Mouse (Mus musculus) neural tube, embryonic 12.5 days (tissue): ENCODE results near the gene Tmem102. TPM values are rescaled to one million over a fixed set of nuclear protein-coding genes. Genes with fewer than 3 reads are reported as not detected.

Source experiments
- ATAC-seq: fragments of 200-750 bp; cut with Nextera tagmentation; 2 replicates; pipeline ENCODE4 v1.8.0; 2017; ENCODE audit warnings: low read depth, mild to moderate bottlenecking, moderate TSS enrichment, moderate library complexity; ENCODE audit not compliant: low FRiP score
- H3K27ac ChIP-seq: fragments of 300-500 bp; sonication (generic); 2 replicates; pipeline ENCODE4 v1.5.1; 2016
- H3K27me3 ChIP-seq: fragments of 300-500 bp; sonication (generic); replicated peaks from 2 replicates; pipeline ENCODE4 v1.6.1; 2016; ENCODE audit warnings: mild to moderate bottlenecking
- H3K36me3 ChIP-seq: fragments of 300-500 bp; sonication (generic); 2 replicates; pipeline ENCODE4 v1.6.1; 2016; ENCODE audit warnings: mild to moderate bottlenecking
- H3K4me1 ChIP-seq: fragments of 300-500 bp; sonication (generic); 2 replicates; pipeline ENCODE4 v1.6.1; 2016
- H3K4me2 ChIP-seq: fragments of 300-500 bp; sonication (generic); replicated peaks from 2 replicates; pipeline ENCODE4 v1.6.1; 2016; ENCODE audit warnings: mild to moderate bottlenecking
- H3K4me3 ChIP-seq: fragments of 300-500 bp; sonication (generic); 2 replicates; pipeline ENCODE4 v1.5.1; 2016
- H3K9ac ChIP-seq: fragments of 300-500 bp; sonication (generic); 2 replicates; pipeline ENCODE4 v1.6.1; 2016; ENCODE audit warnings: mild to moderate bottlenecking
- H3K9me3 ChIP-seq: fragments of 300-500 bp; sonication (generic); 2 replicates; pipeline ENCODE4 v1.6.1; 2016; ENCODE audit warnings: mild to moderate bottlenecking
- WGBS: fragments of 180-500 bp; shearing (Covaris S2); methylation state at CpG from one replicate; pipeline ENCODE4 v1.1.7; 2016; 5-methylcytosine and 5-hydroxymethylcytosine counted together
- polyA plus RNA-seq: library from polyadenylated mRNA; unstranded; fragments of >200 nt; fragmentation: Nextera tagmentation; extraction: Ambion mirVana; gene quantifications from 2 replicates; pipeline ENCODE4 v1.2.1, GENCODE M21; 2016

Gene Tmem102
- polyA plus RNA-seq, 1 experiment from 2014 or later, result 1.7 TPM

DNA sequence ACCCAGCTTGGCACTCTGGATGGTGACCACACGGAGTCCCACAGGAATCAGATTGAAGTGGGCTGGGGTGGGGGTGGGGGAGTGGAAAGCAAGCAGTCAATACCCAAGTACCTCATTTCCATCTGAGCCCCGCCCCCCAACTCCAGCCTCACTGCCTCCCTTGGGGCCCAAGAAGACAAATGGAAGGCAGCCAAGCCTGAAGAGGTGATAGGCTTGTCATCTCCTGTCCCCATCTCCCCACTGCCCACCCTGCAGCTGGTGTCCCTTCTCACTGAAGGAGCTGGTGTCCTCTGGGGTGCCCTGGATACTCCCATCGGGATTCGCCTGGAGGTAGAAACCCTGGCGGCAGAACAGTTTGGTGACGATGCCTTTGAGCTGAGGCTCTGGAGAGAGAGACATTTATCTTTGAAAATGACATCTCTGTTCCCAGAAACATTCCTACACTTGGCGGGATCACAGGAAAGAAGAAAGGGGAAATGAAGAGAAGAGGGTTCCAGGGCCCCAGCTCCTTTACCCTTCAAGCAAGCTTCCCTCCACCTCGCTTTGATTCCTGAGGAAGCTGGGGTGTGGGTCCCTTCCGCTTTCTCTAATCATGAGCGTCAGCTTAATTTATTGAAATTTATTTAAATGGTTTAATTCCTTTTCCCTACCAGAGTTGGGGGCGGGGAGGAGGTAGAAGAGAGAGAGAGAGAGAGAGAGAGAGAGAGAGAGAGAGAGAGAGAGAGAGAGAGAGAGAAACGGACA, 5.9 kb downstream of the Tmem102 start:
- ATAC-seq, result no peak
- Histone ChIP-seq H3K36me3 (no peaks in the 10 kb centered on the region), H3K27me3 (peaks cover 61% of the 10 kb centered on the region), H3K9me3 (no peaks in the 10 kb centered on the region), H3K9ac (peak overlapping the region; percentile 60), H3K4me1 (peaks cover 74% of the 10 kb centered on the region), H3K27ac (peak overlapping the region; percentile 68), H3K4me2 (peak overlapping the region; percentile 92), H3K4me3 (peak overlapping the region; percentile 54)
- 15% methylated on average over 12 of the region's 12 CpGs for WGBS

DNA sequence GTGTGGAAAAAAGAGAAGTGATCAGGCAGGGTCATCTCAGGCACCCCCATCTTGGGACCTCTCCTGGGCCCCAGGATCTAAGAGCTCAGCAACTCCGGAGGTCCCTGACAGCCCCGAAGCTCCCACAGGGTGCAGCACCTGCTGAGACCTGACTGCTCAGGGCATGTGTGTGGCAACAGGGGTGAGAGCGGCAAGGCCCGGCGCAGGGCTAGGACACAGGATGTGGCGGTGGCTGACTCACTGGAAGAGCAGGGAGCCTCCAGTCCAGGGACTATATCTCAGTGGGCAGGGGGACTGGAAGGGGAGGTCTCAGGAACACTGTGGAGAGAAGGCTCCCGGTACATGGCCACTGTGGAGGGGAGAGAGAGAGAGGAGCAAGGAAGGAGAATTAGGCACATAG, 7.5 kb downstream of the Tmem102 start:
- no peak for ATAC-seq
- H3K4me3 ChIP-seq, result no peak overlapping the region
- H3K36me3 ChIP-seq, result no peaks in the 10 kb centered on the region
- WGBS, result 72% methylated on average over 7 of the region's 7 CpGs
- H3K9me3 ChIP-seq, result no peaks in the 10 kb centered on the region
- peaks cover 55% of the 10 kb centered on the region for H3K27me3 ChIP-seq
- no peak overlapping the region for H3K27ac ChIP-seq
- H3K9ac ChIP-seq, result no peak overlapping the region
- peaks cover 58% of the 10 kb centered on the region for H3K4me1 ChIP-seq
- H3K4me2 ChIP-seq, result 0 out of 2 replicates have a peak overlapping the region, but pooled peaks have one; percentile 3

- Histone ChIP-seq H3K27me3 (peaks cover 42% of the 10 kb centered on the region), H3K4me2 (peak overlapping the region; percentile 75), H3K9ac (peak overlapping the region; percentile 44), H3K4me1 (peaks cover 38% of the 10 kb centered on the region), H3K9me3 (no peaks in the 10 kb centered on the region), H3K27ac (no peak overlapping the region), H3K36me3 (no peaks in the 10 kb centered on the region), H3K4me3 (peak overlapping the region; percentile 35)
- ATAC-seq, result no peak
- 2% methylated on average over 13 of the region's 13 CpGs for WGBS
Observed at GRCm38 (mm10) chr11:69795983-69796435, 9.4 kb downstream of the Tmem102 start.

GRCm38 (mm10) chr11:69795168-69795982, 10.0 kb downstream of the Tmem102 start, which contains the start of gene Chrnb1:
Chrnb1 (minus strand) TSS chr11:69795943.
- Histone ChIP-seq H3K4me3 (peak within 1 kb of the TSS; percentile 35), H3K27me3 (peaks cover 38% of the 10 kb centered on the region), H3K27ac (no peak within 1 kb of the TSS), H3K36me3 (no peaks in the 10 kb centered on the region), H3K9ac (peak within 1 kb of the TSS; percentile 44), H3K9me3 (no peaks in the 10 kb centered on the region), H3K4me2 (peak within 1 kb of the TSS; percentile 75), H3K4me1 (peaks cover 32% of the 10 kb centered on the region)
- WGBS, result 2% methylated on average over 52 of the region's 52 CpGs
- ATAC-seq, result peak; percentile 91

GRCm38 (mm10) chr11:69793429-69793828, 12.0 kb downstream of the Tmem102 start:
- no peak for ATAC-seq
- H3K36me3 ChIP-seq, result no peaks in the 10 kb centered on the region
- peaks cover 13% of the 10 kb centered on the region for H3K4me1 ChIP-seq
- H3K4me2 ChIP-seq, result no peak overlapping the region
- peaks cover 38% of the 10 kb centered on the region for H3K27me3 ChIP-seq
- no peak overlapping the region for H3K4me3 ChIP-seq
- 68% methylated on average over 5 of the region's 5 CpGs for WGBS
- H3K9me3 ChIP-seq, result no peaks in the 10 kb centered on the region
- H3K27ac ChIP-seq, result no peak overlapping the region
- H3K9ac ChIP-seq, result no peak overlapping the region

DNA sequence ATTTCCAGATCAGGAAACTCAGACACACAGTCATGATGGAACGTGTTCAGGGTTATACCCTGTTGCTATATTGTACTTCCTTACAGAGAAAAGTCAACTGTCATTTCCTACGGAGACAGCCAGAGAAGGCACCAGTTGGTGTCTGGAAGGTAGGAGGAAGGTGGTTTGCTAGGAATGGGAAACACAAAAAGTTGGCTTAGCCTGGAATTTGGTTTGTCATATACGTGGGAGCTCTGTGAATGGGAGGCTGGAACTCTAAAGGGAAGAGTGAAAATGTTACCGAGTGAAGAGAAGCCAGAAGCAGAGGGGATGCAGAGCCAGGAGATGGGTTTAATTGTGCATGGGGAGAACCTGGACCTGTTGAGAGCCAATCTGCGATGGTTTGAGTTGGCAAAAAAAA, 14.0 kb downstream of the Tmem102 start:
- H3K36me3 ChIP-seq, result no peaks in the 10 kb centered on the region
- H3K27me3 ChIP-seq, result peaks cover 21% of the 10 kb centered on the region; the same call in 1 of the 2 replicates
- H3K9ac ChIP-seq, result no peak overlapping the region
- peaks cover 8% of the 10 kb centered on the region for H3K4me1 ChIP-seq
- no peak overlapping the region for H3K4me3 ChIP-seq
- WGBS, result 80% methylated on average over 5 of the region's 5 CpGs
- no peak overlapping the region for H3K4me2 ChIP-seq
- no peaks in the 10 kb centered on the region for H3K9me3 ChIP-seq
- H3K27ac ChIP-seq, result no peak overlapping the region
- ATAC-seq, result no peak

DNA sequence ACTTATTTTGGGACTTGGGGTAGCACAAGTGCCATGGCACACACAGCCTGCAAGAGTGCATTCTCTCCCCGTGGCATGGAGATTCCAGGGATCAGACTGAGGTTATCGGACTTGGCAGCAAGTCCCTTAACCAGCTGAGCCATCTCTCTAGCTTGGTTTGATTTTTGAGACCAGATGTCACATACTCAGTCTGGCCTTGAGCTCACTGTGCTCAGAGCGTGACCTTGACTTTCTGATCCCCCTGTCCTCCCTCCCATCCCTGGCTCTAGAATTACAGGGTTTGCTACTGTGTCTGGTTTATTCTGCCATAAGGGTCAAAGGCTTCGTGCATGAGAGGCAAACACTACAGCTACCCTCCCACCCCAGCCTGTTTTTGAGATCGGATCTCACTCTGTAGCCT, 16.0 kb downstream of the Tmem102 start:
- H3K4me2 ChIP-seq, result no peak overlapping the region
- no peak overlapping the region for H3K4me3 ChIP-seq
- H3K27me3 ChIP-seq, result peaks cover 16% of the 10 kb centered on the region; the same call in 1 of the 2 replicates
- no peaks in the 10 kb centered on the region for H3K4me1 ChIP-seq
- H3K27ac ChIP-seq, result no peak overlapping the region
- no peaks in the 10 kb centered on the region for H3K9me3 ChIP-seq
- H3K36me3 ChIP-seq, result no peaks in the 10 kb centered on the region
- no peak overlapping the region for H3K9ac ChIP-seq
- WGBS, result 72% methylated on average over 5 of the region's 5 CpGs
- no peak for ATAC-seq

- no peak for ATAC-seq
- H3K4me2 ChIP-seq, result no peak overlapping the region
- no peaks in the 10 kb centered on the region for H3K9me3 ChIP-seq
- H3K4me3 ChIP-seq, result no peak overlapping the region
- H3K27me3 ChIP-seq, result 0 out of 2 replicates have a peak, but pooled peaks cover under 1% of the 10 kb centered on the region
- H3K9ac ChIP-seq, result no peak overlapping the region
- no peak overlapping the region for H3K27ac ChIP-seq
- WGBS, result 78% methylated on average over 5 of the region's 5 CpGs
- H3K4me1 ChIP-seq, result no peaks in the 10 kb centered on the region
- no peaks in the 10 kb centered on the region for H3K36me3 ChIP-seq
Observed at GRCm38 (mm10) chr11:69787306-69787705, 18.1 kb downstream of the Tmem102 start.

- H3K4me1 ChIP-seq, result no peaks in the 10 kb centered on the region
- no peak overlapping the region for H3K4me3 ChIP-seq
- no peak overlapping the region for H3K27ac ChIP-seq
- H3K4me2 ChIP-seq, result 0 out of 2 replicates have a peak overlapping the region, but pooled peaks have one; percentile 12
- whole genome bisulfite sequencing, result 46% methylated on average over 15 of the region's 15 CpGs
- no peak for ATAC-seq
- H3K27me3 ChIP-seq, result no peaks in the 10 kb centered on the region
- no peaks in the 10 kb centered on the region for H3K36me3 ChIP-seq
- H3K9me3 ChIP-seq, result no peaks in the 10 kb centered on the region
- no peak overlapping the region for H3K9ac ChIP-seq
Observed at GRCm38 (mm10) chr11:69784793-69785272, 20.6 kb downstream of the Tmem102 start.

- H3K9ac ChIP-seq, result no peak overlapping the region
- no peak overlapping the region for H3K4me2 ChIP-seq
- H3K4me1 ChIP-seq, result peaks cover 3% of the 10 kb centered on the region
- peaks cover 16% of the 10 kb centered on the region for H3K27me3 ChIP-seq
- H3K9me3 ChIP-seq, result no peaks in the 10 kb centered on the region
- no peak for ATAC-seq
- no peak overlapping the region for H3K27ac ChIP-seq
- H3K36me3 ChIP-seq, result no peaks in the 10 kb centered on the region; the same call in 1 of the 2 replicates
- 21% methylated on average over 4 of the region's 4 CpGs for WGBS
- no peak overlapping the region for H3K4me3 ChIP-seq
Observed at GRCm38 (mm10) chr11:69781828-69782227, 23.6 kb downstream of the Tmem102 start.

DNA sequence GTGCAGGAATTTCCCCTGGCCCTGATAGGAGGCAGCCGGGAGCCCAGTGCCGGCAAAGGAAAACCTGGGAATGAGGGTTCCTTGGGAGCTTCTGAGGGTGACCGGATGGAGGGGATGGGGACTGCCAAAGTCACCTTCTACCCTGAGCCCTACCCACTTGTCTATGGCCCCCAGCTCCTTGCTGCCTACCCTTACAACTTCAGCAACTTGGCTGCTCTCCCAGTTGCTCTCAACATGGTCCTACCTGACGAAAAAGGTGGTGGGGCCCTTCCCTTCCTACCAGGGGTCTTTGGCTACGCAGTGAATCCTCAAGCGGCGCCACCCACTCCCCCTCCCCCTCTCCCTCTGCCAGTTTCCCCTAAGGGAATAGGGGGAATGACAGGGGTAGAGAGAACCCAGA, 26.4 kb downstream of the Tmem102 start:
- Histone ChIP-seq H3K27ac (no peak overlapping the region), H3K27me3 (peaks cover 16% of the 10 kb centered on the region), H3K4me3 (no peak overlapping the region), H3K36me3 (peaks cover 9% of the 10 kb centered on the region), H3K9me3 (no peaks in the 10 kb centered on the region), H3K4me1 (peaks cover 6% of the 10 kb centered on the region), H3K4me2 (no peak overlapping the region), H3K9ac (no peak overlapping the region)
- no peak for ATAC-seq
- WGBS, result 42% methylated on average over 7 of the region's 7 CpGs
